Mouse (Mus musculus) liver, postnatal 0 days (tissue): ENCODE measurements around the gene Cox7a1. TPM values are rescaled to one million over a fixed set of nuclear protein-coding genes. Genes with fewer than 3 reads are reported as not detected.

ENCODE experiments used
- ATAC-seq: fragments of 200-750 bp; cut with Nextera tagmentation; 2 replicates; pipeline ENCODE4 v1.8.0; 2017; ENCODE audit warnings: mild to moderate bottlenecking, moderate library complexity
- DNase-seq: peaks from one replicate; pipeline ENCODE4 v3.0.0-alpha.2; 2016
- H3K27ac ChIP-seq: fragments of 300-500 bp; sonication (generic); 2 replicates; pipeline ENCODE4 v1.5.1; 2014; ENCODE audit warnings: antibody characterized with exemption, moderate library complexity, mild to moderate bottlenecking, low read depth
- H3K27me3 ChIP-seq: fragments of 300-500 bp; sonication (generic); 2 replicates; pipeline ENCODE4 v1.6.1; 2014; ENCODE audit warnings: low read length, control low read depth, mixed read lengths; ENCODE audit not compliant: insufficient read depth
- H3K36me3 ChIP-seq: fragments of 300-500 bp; sonication (generic); replicated peaks from 2 replicates; pipeline ENCODE4 v1.6.1; 2014; ENCODE audit warnings: mild to moderate bottlenecking, control low read depth, low read length, moderate library complexity, mixed read lengths; ENCODE audit not compliant: insufficient read depth
- H3K4me1 ChIP-seq: fragments of 300-500 bp; sonication (generic); 2 replicates; pipeline ENCODE4 v1.6.1; 2014; ENCODE audit warnings: antibody characterized with exemption, mild to moderate bottlenecking, control low read depth; ENCODE audit not compliant: insufficient read depth
- H3K4me2 ChIP-seq: fragments of 300-500 bp; sonication (generic); 2 replicates; pipeline ENCODE4 v1.6.1; 2014; ENCODE audit warnings: low read depth, mild to moderate bottlenecking, low read length, moderate library complexity, mixed read lengths
- H3K4me3 ChIP-seq: fragments of 300-500 bp; sonication (generic); 2 replicates; pipeline ENCODE4 v1.5.1; 2014; ENCODE audit warnings: low read depth, low read length
- H3K9ac ChIP-seq: fragments of 300-500 bp; sonication (generic); replicated peaks from 2 replicates; pipeline ENCODE4 v1.6.1; 2014; ENCODE audit warnings: mild to moderate bottlenecking, moderate library complexity
- H3K9me3 ChIP-seq: fragments of 300-500 bp; sonication (generic); 2 replicates; pipeline ENCODE4 v1.6.1; 2016; ENCODE audit warnings: mild to moderate bottlenecking, control low read depth, low read length, mixed read lengths
- CTCF ChIP-seq: sonication (generic); IDR thresholded peaks from 2 replicates; pipeline ENCODE4 v1.5.1; 2016; ENCODE audit warnings: antibody characterized with exemption, low read depth
- EP300 ChIP-seq: IDR thresholded peaks from 2 replicates; pipeline ENCODE4 v1.6.1; 2016; ENCODE audit warnings: antibody characterized with exemption, low read depth, mild to moderate bottlenecking
- WGBS: fragments of 180-500 bp; shearing (Covaris S2); extraction: QIAGEN DNeasy Blood & Tissue Kit; methylation state at CpG from one replicate; pipeline ENCODE4 v1.1.7; 2014; ENCODE audit not compliant: insufficient replicate concordance; 5-methylcytosine and 5-hydroxymethylcytosine counted together
- polyA plus RNA-seq: library from polyadenylated mRNA; unstranded; fragments of >200 nt; fragmentation: Nextera tagmentation; extraction: Ambion mirVana; gene quantifications from 2 replicates; pipeline ENCODE4 v1.2.1, GENCODE M21; 2015

The Cox7a1 gene
- polyA plus RNA-seq, 1 experiment from 2014 or later, result 7.0 TPM

DNA sequence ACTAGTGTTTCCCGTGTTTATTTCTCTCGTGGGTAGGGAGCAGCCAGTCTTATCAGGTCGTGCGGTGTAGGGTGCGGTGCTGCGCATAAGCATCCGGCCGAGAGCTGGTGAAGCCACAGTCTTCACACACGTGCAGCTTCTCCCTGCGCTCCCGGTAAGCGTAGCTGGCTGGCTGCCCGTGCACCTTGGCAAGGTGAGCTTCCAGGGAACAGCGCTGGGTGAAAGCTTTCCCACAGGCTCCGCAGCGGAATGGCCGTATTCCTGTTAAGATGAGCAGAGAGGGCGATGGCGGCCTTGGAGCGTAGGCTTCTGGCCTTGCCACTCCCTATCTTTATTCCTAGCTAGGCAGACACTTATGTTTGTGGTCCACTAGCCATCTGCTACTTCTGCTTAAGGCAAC lies 49.4 kb downstream of the Cox7a1 start:
- H3K36me3 ChIP-seq, result 0 out of 2 replicates have a peak, but pooled peaks cover 3% of the 10 kb centered on the region
- H3K9ac ChIP-seq, result no peak overlapping the region
- WGBS, result 87% methylated on average over 20 of the region's 20 CpGs
- TF ChIP-seq EP300 (no peak), CTCF (no peak)
- no peak overlapping the region for H3K27ac ChIP-seq
- no peaks in the 10 kb centered on the region for H3K9me3 ChIP-seq
- no peaks in the 10 kb centered on the region for H3K27me3 ChIP-seq
- H3K4me2 ChIP-seq, result no peak overlapping the region
- DNase-seq (no peak), ATAC-seq (no peak)
- H3K4me3 ChIP-seq, result no peak overlapping the region
- peaks cover 8% of the 10 kb centered on the region; the same call in 1 of the 2 replicates for H3K4me1 ChIP-seq

DNA sequence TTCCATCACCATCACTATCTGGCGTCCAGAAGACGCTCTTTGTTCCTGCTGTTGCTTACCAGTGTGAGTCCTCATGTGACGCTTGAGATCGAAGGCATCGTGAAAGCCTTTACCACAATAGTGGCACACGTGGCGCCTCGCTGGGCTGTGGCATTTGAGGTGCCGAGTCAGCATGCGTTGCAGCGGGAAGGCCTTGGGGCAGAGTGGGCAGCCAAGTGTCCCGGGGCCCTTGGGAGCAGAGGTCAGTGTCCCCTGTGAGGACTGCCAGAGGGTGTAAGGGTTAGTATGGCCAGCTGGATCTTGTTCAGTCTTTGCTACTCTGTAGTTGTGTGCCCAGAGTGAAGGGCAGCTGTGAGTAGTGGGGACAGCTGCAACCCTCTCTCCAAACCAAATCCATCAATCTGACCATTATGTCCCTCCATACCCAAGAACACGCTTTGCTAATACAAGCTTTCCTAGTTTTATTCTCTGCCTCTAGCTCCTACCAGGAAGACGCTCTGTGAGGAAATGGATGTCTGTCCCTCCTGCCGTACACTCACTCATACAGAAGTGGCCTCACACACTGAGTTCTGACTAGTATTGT lies 50.4 kb downstream of the Cox7a1 start:
- no peaks in the 10 kb centered on the region for H3K9me3 ChIP-seq
- WGBS, result 84% methylated on average over 15 of the region's 15 CpGs
- no peak for TF ChIP-seq CTCF
- no peak for TF ChIP-seq EP300
- no peak overlapping the region for H3K27ac ChIP-seq
- DNase-seq (no peak), ATAC-seq (no peak)
- H3K4me1 ChIP-seq, result peaks cover 8% of the 10 kb centered on the region; the same call in 1 of the 2 replicates
- 0 out of 2 replicates have a peak, but pooled peaks cover 3% of the 10 kb centered on the region for H3K36me3 ChIP-seq
- H3K9ac ChIP-seq, result no peak overlapping the region
- no peak overlapping the region for H3K4me2 ChIP-seq
- no peaks in the 10 kb centered on the region for H3K27me3 ChIP-seq
- H3K4me3 ChIP-seq, result no peak overlapping the region

DNA sequence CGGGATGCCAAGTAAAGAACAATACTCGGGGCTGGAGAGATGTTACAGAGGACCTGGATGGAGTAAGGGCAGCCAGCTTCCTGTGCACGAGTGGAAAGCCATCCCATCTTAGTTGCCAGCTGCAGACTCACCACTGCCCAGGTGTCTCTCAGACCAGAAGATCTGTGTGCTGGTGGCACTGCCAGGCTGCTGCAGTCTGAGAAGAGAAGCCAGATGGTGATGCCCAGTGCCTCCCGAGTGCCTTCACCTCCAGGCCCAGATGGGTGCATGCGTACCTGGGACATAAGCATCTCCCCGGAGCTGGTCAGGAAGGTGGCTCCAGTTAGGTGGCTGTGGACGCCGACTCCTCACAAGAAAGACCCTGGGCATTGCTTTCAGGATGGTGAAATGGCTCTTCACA lies 51.1 kb downstream of the Cox7a1 start:
- no peaks in the 10 kb centered on the region for H3K27me3 ChIP-seq
- H3K36me3 ChIP-seq, result 0 out of 2 replicates have a peak, but pooled peaks cover 3% of the 10 kb centered on the region
- no peak overlapping the region for H3K9ac ChIP-seq
- DNase-seq, result no peak
- H3K4me3 ChIP-seq, result no peak overlapping the region
- H3K4me1 ChIP-seq, result peaks cover 8% of the 10 kb centered on the region; the same call in 1 of the 2 replicates
- no peak for TF ChIP-seq EP300
- no peak for TF ChIP-seq CTCF
- no peak overlapping the region for H3K27ac ChIP-seq
- H3K4me2 ChIP-seq, result no peak overlapping the region
- no peaks in the 10 kb centered on the region for H3K9me3 ChIP-seq
- ATAC-seq, result no peak
- WGBS, result 85% methylated on average over 8 of the region's 8 CpGs

DNA sequence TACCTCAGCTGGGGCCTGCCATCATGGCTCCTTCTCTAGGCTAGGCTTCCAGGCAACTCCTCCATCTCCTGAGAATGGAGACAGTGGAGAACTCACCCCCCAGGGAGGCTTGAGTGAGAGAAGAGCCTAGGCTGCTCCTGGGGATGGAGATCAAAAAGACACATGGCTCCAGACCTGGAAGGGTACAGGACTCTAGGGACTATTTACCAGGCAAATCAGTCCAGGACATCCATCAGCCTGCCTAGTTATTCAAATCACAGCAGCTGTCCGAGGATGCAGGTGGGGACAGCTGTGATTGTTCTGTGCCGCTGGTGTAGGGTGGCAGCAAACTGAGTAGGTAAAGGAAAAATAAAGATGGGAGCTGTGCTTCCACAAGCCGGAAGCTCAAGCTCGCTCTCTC lies 51.7 kb downstream of the Cox7a1 start, which contains the start of gene Ovol3:
TSS of gene Ovol3 (minus strand) at position 101 of the 400 bp plus-strand sequence.
- peaks cover 8% of the 10 kb centered on the region; the same call in 1 of the 2 replicates for H3K4me1 ChIP-seq
- TF ChIP-seq EP300, result no peak
- no peak for TF ChIP-seq CTCF
- H3K36me3 ChIP-seq, result 0 out of 2 replicates have a peak, but pooled peaks cover 3% of the 10 kb centered on the region
- no peak within 1 kb of the TSS for H3K27ac ChIP-seq
- no peaks in the 10 kb centered on the region for H3K9me3 ChIP-seq
- no peaks in the 10 kb centered on the region for H3K27me3 ChIP-seq
- H3K4me2 ChIP-seq, result no peak within 1 kb of the TSS
- no peak for ATAC-seq
- no peak within 1 kb of the TSS for H3K9ac ChIP-seq
- no peak within 1 kb of the TSS for H3K4me3 ChIP-seq
- DNase-seq, result no peak
- WGBS, result 79% methylated on average over 4 of the region's 4 CpGs

Other genes starting within 250 kb of the Cox7a1 start
- gene Zfp74, start 230.1 kb upstream of the Cox7a1 start, polyA plus RNA-seq, result 1.1 and 1.8 TPM in 2 replicates
- gene Zfp568, start 200.2 kb upstream of the Cox7a1 start, polyA plus RNA-seq, result 5.5 and 6.4 TPM in 2 replicates
- gene Zfp14, start 132.8 kb upstream of the Cox7a1 start, polyA plus RNA-seq, result 0.31 and 0.36 TPM in 2 replicates
- 0.54 and 0.68 TPM in 2 replicates for gene Zfp82, start 111.2 kb upstream of the Cox7a1 start, polyA plus RNA-seq
- not detected in 2 replicates for gene Gm26920, start 93.7 kb upstream of the Cox7a1 start, polyA plus RNA-seq
- 1.2 and 1.7 TPM in 2 replicates for gene Zfp566, start 93.6 kb upstream of the Cox7a1 start, polyA plus RNA-seq
- 10.1 and 10.7 TPM in 2 replicates for gene Zfp260, start 89.4 kb upstream of the Cox7a1 start, polyA plus RNA-seq
- gene Zfp382, start 62.2 kb upstream of the Cox7a1 start, polyA plus RNA-seq, result 0.54 and 0.75 TPM in 2 replicates
- gene Zfp146, start 14.4 kb upstream of the Cox7a1 start, polyA plus RNA-seq, result 2.1 and 3.1 TPM in 2 replicates
- 30.2 and 30.6 TPM in 2 replicates for gene Capns1, start 14.7 kb downstream of the Cox7a1 start, polyA plus RNA-seq
- gene Polr2i, start 47.8 kb downstream of the Cox7a1 start, polyA plus RNA-seq, result 42.9 and 43.3 TPM in 2 replicates
- 41.8 and 42.1 TPM in 2 replicates for gene Tbcb, start 48.1 kb downstream of the Cox7a1 start, polyA plus RNA-seq
- gene Ovol3, start 51.6 kb downstream of the Cox7a1 start, polyA plus RNA-seq, result not detected in 2 replicates
- gene Thap8, start 96.0 kb downstream of the Cox7a1 start, polyA plus RNA-seq, result 0.08 and 0.15 TPM in 2 replicates
- 3.1 and 3.4 TPM in 2 replicates for gene Wdr62, start 96.3 kb downstream of the Cox7a1 start, polyA plus RNA-seq
- 0.34 and 0.59 TPM in 2 replicates for gene Clip3, start 107.6 kb downstream of the Cox7a1 start, polyA plus RNA-seq
- 23.1 and 23.9 TPM in 2 replicates for gene Alkbh6, start 124.6 kb downstream of the Cox7a1 start, polyA plus RNA-seq
- 11.4 and 12.8 TPM in 2 replicates for gene Syne4, start 130.7 kb downstream of the Cox7a1 start, polyA plus RNA-seq
- gene E130208F15Rik, start 137.6 kb downstream of the Cox7a1 start, polyA plus RNA-seq, result not detected in 2 replicates
- gene Sdhaf1, start 139.8 kb downstream of the Cox7a1 start, polyA plus RNA-seq, result 14.0 TPM in 2 replicates
- gene Lrfn3, start 178.6 kb downstream of the Cox7a1 start, polyA plus RNA-seq, result 7.4 and 8.3 TPM in 2 replicates
- gene Tyrobp, start 229.6 kb downstream of the Cox7a1 start, polyA plus RNA-seq, result 221 and 231 TPM in 2 replicates
- gene Hcst, start 235.7 kb downstream of the Cox7a1 start, polyA plus RNA-seq, result 17.4 and 17.6 TPM in 2 replicates
- 1.7 and 2.3 TPM in 2 replicates for gene Nfkbid, start 237.6 kb downstream of the Cox7a1 start, polyA plus RNA-seq